Mouse (Mus musculus): Measurements from ENCODE around the gene Fam84b. TPM values are rescaled to one million over a fixed set of nuclear protein-coding genes. Genes with fewer than 3 reads are reported as not detected.

The Fam84b gene
- polyA plus RNA-seq, 1 experiment = not detected

- 92% methylated on average over 5 of the region's 5 CpGs for WGBS
- H3K4me3 ChIP-seq (ENCODE audit: insufficient read depth, low read depth, low read length) = no peak overlapping the region
- TF ChIP-seq POLR2A (IDR thresholded peaks at IDR 0.05; ENCODE audit: insufficient read depth, low read depth, low read length) (no peak), CTCF (IDR thresholded peaks at IDR 0.05; ENCODE audit: insufficient read depth, low read depth, low read length) (no peak)
These were observed 18.7 kb downstream of the Fam84b start for GRCm38 (mm10) chr15:60834598-60835571.

GRCm38 (mm10) chr15:60833476-60834218 lies 19.9 kb downstream of the Fam84b start:
- TF ChIP-seq POLR2A (IDR thresholded peaks at IDR 0.05; ENCODE audit: insufficient read depth, low read depth, low read length) (no peak), CTCF (IDR thresholded peaks at IDR 0.05; ENCODE audit: insufficient read depth, low read depth, low read length) (no peak)
- Histone ChIP-seq H3K4me3 (ENCODE audit: insufficient read depth, low read depth, low read length) (no peak overlapping the region), H3K4me1 (ENCODE audit: control insufficient read depth, insufficient read depth, low read length) (no peaks in the 10 kb centered on the region), H3K27ac (ENCODE audit: insufficient read depth, low read depth, low read length) (no peak overlapping the region)
- 78% methylated on average over 2 of the region's 2 CpGs for WGBS

More at GRCm38 (mm10) chr15:60834598-60835571, 18.7 kb downstream of the Fam84b start:
- no peaks in the 10 kb centered on the region for H3K4me1 ChIP-seq (ENCODE audit: control insufficient read depth, insufficient read depth, low read length)
- H3K27ac ChIP-seq (ENCODE audit: insufficient read depth, low read depth, low read length) = no peak overlapping the region

DNA sequence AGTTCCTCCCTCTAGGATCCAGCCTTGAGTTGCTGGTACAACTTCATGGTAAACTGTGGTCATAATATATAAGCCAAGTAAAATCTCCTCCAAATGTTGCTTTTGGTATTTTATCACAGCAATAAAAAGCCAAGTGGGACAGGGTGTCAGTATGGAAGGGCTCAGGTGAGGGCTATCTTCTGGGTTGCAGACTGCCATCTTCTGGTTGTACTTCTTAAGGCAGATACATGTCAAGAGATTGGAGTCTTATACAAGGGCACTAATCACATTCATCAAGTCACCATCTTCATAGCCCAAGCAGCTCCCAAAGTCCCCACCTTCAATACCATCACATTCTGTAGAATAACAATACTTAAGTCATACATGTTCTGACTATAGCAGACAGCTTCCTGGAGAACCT lies 21.0 kb downstream of the Fam84b start:
- no peaks in the 10 kb centered on the region for H3K4me1 ChIP-seq (ENCODE audit: control insufficient read depth, insufficient read depth, low read length)
- no peak overlapping the region for H3K4me3 ChIP-seq (ENCODE audit: insufficient read depth, low read depth, low read length)
- H3K27ac ChIP-seq (ENCODE audit: insufficient read depth, low read depth, low read length) = no peak overlapping the region
- TF ChIP-seq CTCF (IDR thresholded peaks at IDR 0.05; ENCODE audit: insufficient read depth, low read depth, low read length) (no peak), POLR2A (IDR thresholded peaks at IDR 0.05; ENCODE audit: insufficient read depth, low read depth, low read length) (no peak)

GRCm38 (mm10) chr15:60826226-60826625 lies 27.4 kb downstream of the Fam84b start:
- Histone ChIP-seq H3K27ac (ENCODE audit: insufficient read depth, low read depth, low read length) (no peak overlapping the region), H3K4me1 (ENCODE audit: control insufficient read depth, insufficient read depth, low read length) (peaks cover 14% of the 10 kb centered on the region; the same call in 1 of the 2 replicates), H3K4me3 (ENCODE audit: insufficient read depth, low read depth, low read length) (no peak overlapping the region)
- no peak for TF ChIP-seq POLR2A (IDR thresholded peaks at IDR 0.05; ENCODE audit: insufficient read depth, low read depth, low read length)
- TF ChIP-seq CTCF (IDR thresholded peaks at IDR 0.05; ENCODE audit: insufficient read depth, low read depth, low read length) = no peak
- WGBS = 81% methylated on average over 1 of the region's 1 CpGs

- no peak for TF ChIP-seq CTCF (IDR thresholded peaks at IDR 0.05; ENCODE audit: insufficient read depth, low read depth, low read length)
- TF ChIP-seq POLR2A (IDR thresholded peaks at IDR 0.05; ENCODE audit: insufficient read depth, low read depth, low read length) = no peak
- no peak overlapping the region for H3K27ac ChIP-seq (ENCODE audit: insufficient read depth, low read depth, low read length)
- H3K4me1 ChIP-seq (ENCODE audit: control insufficient read depth, insufficient read depth, low read length) = peaks cover 14% of the 10 kb centered on the region; the same call in 1 of the 2 replicates
- H3K4me3 ChIP-seq (ENCODE audit: insufficient read depth, low read depth, low read length) = peak overlapping the region; percentile 55
- WGBS = under 1% methylated on average over 32 of the region's 32 CpGs
These were observed 28.8 kb downstream of the Fam84b start for GRCm38 (mm10) chr15:60824751-60825227.

- no peak overlapping the region for H3K27ac ChIP-seq (ENCODE audit: insufficient read depth, low read depth, low read length)
- H3K4me3 ChIP-seq (ENCODE audit: insufficient read depth, low read depth, low read length) = peak overlapping the region; percentile 55
- under 1% methylated on average over 45 of the region's 45 CpGs for WGBS
- TF ChIP-seq POLR2A (IDR thresholded peaks at IDR 0.05; ENCODE audit: insufficient read depth, low read depth, low read length) (no peak), CTCF (IDR thresholded peaks at IDR 0.05; ENCODE audit: insufficient read depth, low read depth, low read length) (no peak)
- H3K4me1 ChIP-seq (ENCODE audit: control insufficient read depth, insufficient read depth, low read length) = peaks cover 14% of the 10 kb centered on the region; the same call in 1 of the 2 replicates
These were observed 29.5 kb downstream of the Fam84b start for GRCm38 (mm10) chr15:60823870-60824709.

- TF ChIP-seq CTCF (IDR thresholded peaks at IDR 0.05; ENCODE audit: insufficient read depth, low read depth, low read length) = no peak
- no peak for TF ChIP-seq POLR2A (IDR thresholded peaks at IDR 0.05; ENCODE audit: insufficient read depth, low read depth, low read length)
- WGBS = under 1% methylated on average over 24 of the region's 24 CpGs
- H3K4me1 ChIP-seq (ENCODE audit: control insufficient read depth, insufficient read depth, low read length) = peaks cover 14% of the 10 kb centered on the region; the same call in 1 of the 2 replicates
- no peak overlapping the region for H3K27ac ChIP-seq (ENCODE audit: insufficient read depth, low read depth, low read length)
- peak overlapping the region; percentile 55 for H3K4me3 ChIP-seq (ENCODE audit: insufficient read depth, low read depth, low read length)
These were observed 30.0 kb downstream of the Fam84b start for GRCm38 (mm10) chr15:60823620-60823869.
